Mouse (Mus musculus) c-Kit-positive CD71-positive TER-119-positive erythroid progenitor cells, embryonic 14.5 days (primary cell): ENCODE measurements around the gene Dgke.
"Not testable (repeated sequence)": the region's sequence is repeated elsewhere in the genome, so short reads cannot be mapped to it uniquely, and the experiment has no call there.

Experiments
- DNase-seq: peaks from one replicate; pipeline ENCODE4 v3.0.0-alpha.2; 2013; ENCODE audit warnings: low spot score

The Dgke gene

GRCm38 (mm10) chr11:89002621-89003020 lies 64.0 kb downstream of the Dgke start:
- DNase-seq, result no peak

GRCm38 (mm10) chr11:89002068-89002467 lies 64.6 kb downstream of the Dgke start:
- no peak for DNase-seq

- DNase-seq, result no peak
These were observed 65.1 kb downstream of the Dgke start for GRCm38 (mm10) chr11:89001569-89001968.

- no peak for DNase-seq
These were observed 66.2 kb downstream of the Dgke start for GRCm38 (mm10) chr11:89000527-89000819.

- no peak for DNase-seq
These were observed 66.7 kb downstream of the Dgke start for GRCm38 (mm10) chr11:88999723-89000526.

- DNase-seq, result peak; percentile 93
These were observed 67.5 kb downstream of the Dgke start, which contains the start of gene Trim25 for GRCm38 (mm10) chr11:88998974-88999722. Gene Trim25, plus strand, starts transcription at chr11:88999376.

GRCm38 (mm10) chr11:88998406-88998805 lies 68.2 kb downstream of the Dgke start:
- no peak for DNase-seq

- not testable (repeated sequence) for DNase-seq
These were observed 69.3 kb downstream of the Dgke start for GRCm38 (mm10) chr11:88997343-88997742.

- no peak for DNase-seq
These were observed 70.2 kb downstream of the Dgke start for GRCm38 (mm10) chr11:88996427-88996826.

GRCm38 (mm10) chr11:88995616-88996015 lies 71.0 kb downstream of the Dgke start:
- DNase-seq, result no peak

- no peak for DNase-seq
These were observed 72.2 kb downstream of the Dgke start for GRCm38 (mm10) chr11:88994492-88994891.

GRCm38 (mm10) chr11:88993625-88994024 lies 73.0 kb downstream of the Dgke start:
- DNase-seq, result peak; percentile 67

- no peak for DNase-seq
These were observed 73.5 kb downstream of the Dgke start for GRCm38 (mm10) chr11:88993186-88993585.

GRCm38 (mm10) chr11:88989530-88989929 lies 77.1 kb downstream of the Dgke start:
- DNase-seq, result no peak

- no peak for DNase-seq
These were observed 77.7 kb downstream of the Dgke start for GRCm38 (mm10) chr11:88988956-88989355.

GRCm38 (mm10) chr11:88986616-88987015 lies 80.0 kb downstream of the Dgke start:
- DNase-seq, result no peak
